In genomic region chr4:123916748-123917547, GRCm38 (mm10) we compare ENCODE assay signal across 7 mouse cellular contexts. TPM values are rescaled to one million over a fixed set of nuclear protein-coding genes. Genes with fewer than 3 reads are reported as not detected.
DNase-seq lines count a peak whose midpoint lies in the region; ATAC-seq and TF ChIP-seq lines count a peak whose summit lies in the region.

TSS of gene Rragc (plus strand) at chr4:123917446.

- peaks cover 18% of the 10 kb centered on the region for H3K4me1 ChIP-seq in embryonic facial prominence, embryonic 12.5 days
- peaks cover 17% of the 10 kb centered on the region; the same call in 1 of the 2 replicates for H3K4me1 ChIP-seq in kidney, adult 2 months (ENCODE audit: control insufficient read depth, insufficient read depth, low read length)
- H3K4me1 ChIP-seq in limb, embryonic 12.5 days (replicated peaks), result peaks cover 19% of the 10 kb centered on the region
- H3K4me1 ChIP-seq in midbrain, embryonic 15.5 days, result peaks cover 29% of the 10 kb centered on the region
- no peaks in the 10 kb centered on the region; the same call in 1 of the 2 replicates for H3K4me1 ChIP-seq in spleen, adult 2 months (ENCODE audit: control insufficient read depth, insufficient read depth, insufficient read length)

- no peaks in the 10 kb centered on the region for H3K9me3 ChIP-seq in embryonic facial prominence, embryonic 12.5 days
- H3K9me3 ChIP-seq in limb, embryonic 12.5 days, result no peaks in the 10 kb centered on the region
- H3K9me3 ChIP-seq in midbrain, embryonic 15.5 days, result no peaks in the 10 kb centered on the region

- peak within 1 kb of the TSS; percentile 85 for H3K4me3 ChIP-seq in embryonic facial prominence, embryonic 12.5 days
- peak within 1 kb of the TSS; percentile 91 for H3K4me3 ChIP-seq in kidney, adult 2 months (ENCODE audit: insufficient read depth, low read depth, low read length)
- peak within 1 kb of the TSS; percentile 92 for H3K4me3 ChIP-seq in limb, embryonic 12.5 days (replicated peaks)
- H3K4me3 ChIP-seq in midbrain, embryonic 15.5 days, result peak within 1 kb of the TSS; percentile 96
- peak within 1 kb of the TSS; percentile 96 for H3K4me3 ChIP-seq in spleen, adult 2 months (ENCODE audit: extremely low read depth, insufficient read depth, insufficient read length)

- 1% methylated on average over 49 of the region's 49 CpGs for WGBS in embryonic facial prominence, embryonic 12.5 days
- under 1% methylated on average over 48 of the region's 49 CpGs for WGBS in kidney, adult 2 months
- 1% methylated on average over 49 of the region's 49 CpGs for WGBS in limb, embryonic 12.5 days
- WGBS in midbrain, embryonic 15.5 days, result 1% methylated on average over 49 of the region's 49 CpGs
- under 1% methylated on average over 49 of the region's 49 CpGs for WGBS in spleen, adult 2 months

- H3K27ac ChIP-seq in embryonic facial prominence, embryonic 12.5 days, result peak within 1 kb of the TSS; percentile 74
- H3K27ac ChIP-seq in kidney, adult 2 months (ENCODE audit: insufficient read depth, low read depth, low read length), result peak within 1 kb of the TSS; percentile 90
- H3K27ac ChIP-seq in limb, embryonic 12.5 days, result peak within 1 kb of the TSS; percentile 86
- H3K27ac ChIP-seq in midbrain, embryonic 15.5 days, result peak within 1 kb of the TSS; percentile 85
- peak within 1 kb of the TSS; percentile 79 for H3K27ac ChIP-seq in spleen, adult 2 months (ENCODE audit: insufficient read depth, low read length)

- no peak for TF ChIP-seq CTCF in kidney, adult 2 months (conservative IDR thresholded peaks at IDR 0.05; ENCODE audit: insufficient read depth, insufficient read length, low read depth, low read length)
- no peak for TF ChIP-seq CTCF in spleen, adult 2 months (IDR thresholded peaks at IDR 0.05; ENCODE audit: extremely low read depth, insufficient read depth, insufficient read length, insufficient replicate concordance)

- no peaks in the 10 kb centered on the region for H3K27me3 ChIP-seq in embryonic facial prominence, embryonic 12.5 days
- no peaks in the 10 kb centered on the region for H3K27me3 ChIP-seq in kidney, adult 2 months (replicated peaks; ENCODE audit: control insufficient read depth, insufficient read depth, low read length)
- H3K27me3 ChIP-seq in limb, embryonic 12.5 days, result no peaks in the 10 kb centered on the region
- H3K27me3 ChIP-seq in midbrain, embryonic 15.5 days (replicated peaks), result no peaks in the 10 kb centered on the region
- no peaks in the 10 kb centered on the region for H3K27me3 ChIP-seq in spleen, adult 2 months (ENCODE audit: control insufficient read depth, insufficient read depth, low read length)

- peak; percentile 100 for DNase-seq in adrenal gland, postnatal 25 days
- peak; percentile 100 for DNase-seq in heart, adult 18-20 months
- DNase-seq in kidney, adult 2 months, result peak; percentile 100
- DNase-seq in spleen, adult 2 months (ENCODE audit: low read depth in 1 of 2, low spot score in 2 of 2), result peak; percentile 93 to 100

- peak within 1 kb of the TSS; percentile 94 for H3K9ac ChIP-seq in embryonic facial prominence, embryonic 12.5 days
- peak within 1 kb of the TSS; percentile 88 for H3K9ac ChIP-seq in limb, embryonic 12.5 days (replicated peaks)
- H3K9ac ChIP-seq in midbrain, embryonic 15.5 days, result peak within 1 kb of the TSS; percentile 91

- TF ChIP-seq POLR2A in kidney, adult 2 months (IDR thresholded peaks at IDR 0.05; ENCODE audit: low read depth, low read length), result peak; percentile 47
- TF ChIP-seq POLR2A in spleen, adult 2 months (IDR thresholded peaks at IDR 0.05; ENCODE audit: low read depth, low read length), result peak; percentile 61

- H3K36me3 ChIP-seq in embryonic facial prominence, embryonic 12.5 days, result peaks cover 28% of the 10 kb centered on the region; the same call in 1 of the 2 replicates
- H3K36me3 ChIP-seq in kidney, adult 2 months (ENCODE audit: control insufficient read depth, insufficient read depth, low read length), result peaks cover 4% of the 10 kb centered on the region; the same call in 1 of the 2 replicates
- H3K36me3 ChIP-seq in limb, embryonic 12.5 days, result peaks cover 34% of the 10 kb centered on the region
- peaks cover 14% of the 10 kb centered on the region for H3K36me3 ChIP-seq in midbrain, embryonic 15.5 days (replicated peaks)
- H3K36me3 ChIP-seq in spleen, adult 2 months (ENCODE audit: control insufficient read depth, insufficient read depth, low read length), result peaks cover 11% of the 10 kb centered on the region

- ATAC-seq in embryonic facial prominence, embryonic 12.5 days (ENCODE audit: insufficient number of reproducible peaks, insufficient read depth, low FRiP score, low TSS enrichment), result peak; percentile 99
- peak; percentile 99 for ATAC-seq in limb, embryonic 12.5 days (ENCODE audit: insufficient number of reproducible peaks, insufficient read depth, low FRiP score, low TSS enrichment, low read depth)
- ATAC-seq in midbrain, embryonic 15.5 days (replicated peaks), result peak; percentile 99

- peak within 1 kb of the TSS; percentile 87 for H3K4me2 ChIP-seq in embryonic facial prominence, embryonic 12.5 days (replicated peaks)
- H3K4me2 ChIP-seq in limb, embryonic 12.5 days, result peak within 1 kb of the TSS; percentile 92
- peak within 1 kb of the TSS; percentile 71 for H3K4me2 ChIP-seq in midbrain, embryonic 15.5 days

RNA-seq across cellular contexts. Expression of gene Rragc, which starts in this region (rescaled TPM):
- 72.6 and 83.4 TPM in 2 replicates for total RNA-seq in adrenal gland, postnatal 25 days (2021)
- polyA plus RNA-seq in embryonic facial prominence, embryonic 12.5 days (2016; fragmentation: Nextera tagmentation; extraction: Ambion mirVana), result 64.3 and 64.9 TPM in 2 replicates
- total RNA-seq in heart, adult 18-20 months (2021), result 10 to 100 TPM; 40.4 to 40.7 TPM
- 53.0 and 63.8 TPM in 2 replicates for polyA plus RNA-seq in kidney, adult 2 months (2012; rRNA removed)
- polyA plus RNA-seq in limb, embryonic 12.5 days (2016; fragmentation: Nextera tagmentation; extraction: Ambion mirVana), result 55.1 and 58.6 TPM in 2 replicates
- polyA plus RNA-seq in midbrain, embryonic 15.5 days (2015; fragmentation: Nextera tagmentation; extraction: Ambion mirVana), result 46.8 and 47.9 TPM in 2 replicates
- 24.9 and 26.5 TPM in 2 replicates for polyA plus RNA-seq in spleen, adult 2 months (2012; rRNA removed)

Comparison
In these comparisons a context has a peak if more than half of its experiments do, and no peak if none do; other contexts are left out.
1. Peak in every context shown above with its lines: DNase-seq, ATAC-seq, H3K4me3 ChIP-seq and H3K27ac ChIP-seq.